Mouse (Mus musculus): ENCODE measurements at regions not wholly inside any gene's neighbourhood (a gene's known extent, or its start where the extent isn't known, plus 50 kb on each side); places are given as distances from the start of the nearest gene placed in this dataset.
A peak's percentile ranks its signal among the peaks of the same experiment; 100 is the strongest.

- no peak overlapping the region for H3K27ac ChIP-seq
- H3K27me3 ChIP-seq (ENCODE audit: control insufficient read depth, insufficient read depth, low read length), result no peaks in the 10 kb centered on the region
- TF ChIP-seq CTCF (IDR thresholded peaks at IDR 0.05), result no peak
- TF ChIP-seq POLR2A (IDR thresholded peaks at IDR 0.05; ENCODE audit: insufficient read depth, low read depth, low read length), result no peak
- no peak for TF ChIP-seq EP300 (IDR thresholded peaks at IDR 0.05; ENCODE audit: insufficient read depth, low read depth, low read length)
- DNase-seq, result no peak
- H3K79me2 ChIP-seq (replicated peaks; ENCODE audit: control insufficient read depth, insufficient read depth, low read length), result no peaks in the 10 kb centered on the region
- H3K9ac ChIP-seq (ENCODE audit: low read depth, low read length), result no peak overlapping the region
- H3K36me3 ChIP-seq (ENCODE audit: control insufficient read depth, insufficient read depth, low read length), result no peaks in the 10 kb centered on the region
- intact Hi-C loops (cut with DNase I), result no loop called here
- H3K4me3 ChIP-seq, result no peak overlapping the region
- no peaks in the 10 kb centered on the region for H3K4me1 ChIP-seq (ENCODE audit: control insufficient read depth, insufficient read depth, low read length)
- 84% methylated on average over 6 of the region's 6 CpGs for WGBS
Measured at GRCm38 (mm10) chr5:101000436-101000835, 154.9 kb downstream of the Gpat3 start.

- TF ChIP-seq POLR2A (IDR thresholded peaks at IDR 0.05; ENCODE audit: insufficient read depth, low read depth, low read length), result no peak
- TF ChIP-seq CTCF (IDR thresholded peaks at IDR 0.05), result no peak
- Histone ChIP-seq H3K27me3 (ENCODE audit: control insufficient read depth, insufficient read depth, low read length) (no peaks in the 10 kb centered on the region), H3K36me3 (ENCODE audit: control insufficient read depth, insufficient read depth, low read length) (no peaks in the 10 kb centered on the region), H3K9ac (ENCODE audit: low read depth, low read length) (no peak overlapping the region), H3K27ac (no peak overlapping the region), H3K4me1 (ENCODE audit: control insufficient read depth, insufficient read depth, low read length) (no peaks in the 10 kb centered on the region), H3K79me2 (replicated peaks; ENCODE audit: control insufficient read depth, insufficient read depth, low read length) (no peaks in the 10 kb centered on the region), H3K4me3 (no peak overlapping the region)
- DNase-seq, result no peak
- WGBS, result 66% methylated on average over 2 of the region's 2 CpGs
- intact Hi-C loops (cut with DNase I), result no loop called here
Measured at GRCm38 (mm10) chr5:100992365-100992764, 146.9 kb downstream of the Gpat3 start.

- H3K4me3 ChIP-seq, result no peak overlapping the region
- H3K27me3 ChIP-seq (ENCODE audit: control insufficient read depth, insufficient read depth, low read length), result no peaks in the 10 kb centered on the region
- TF ChIP-seq EP300 (IDR thresholded peaks at IDR 0.05; ENCODE audit: insufficient read depth, low read depth, low read length), result no peak
- TF ChIP-seq CTCF (IDR thresholded peaks at IDR 0.05), result peak; percentile 54
- H3K4me1 ChIP-seq (ENCODE audit: control insufficient read depth, insufficient read depth, low read length), result no peaks in the 10 kb centered on the region
- no peaks in the 10 kb centered on the region for H3K36me3 ChIP-seq (ENCODE audit: control insufficient read depth, insufficient read depth, low read length)
- H3K79me2 ChIP-seq (replicated peaks; ENCODE audit: control insufficient read depth, insufficient read depth, low read length), result no peaks in the 10 kb centered on the region
- WGBS, result 19% methylated on average over 5 of the region's 5 CpGs
- H3K27ac ChIP-seq, result no peak overlapping the region
- intact Hi-C loops (cut with DNase I), result no loop called here
- DNase-seq, result no peak
- no peak overlapping the region for H3K9ac ChIP-seq (ENCODE audit: low read depth, low read length)
Measured at GRCm38 (mm10) chr5:100991626-100992025, 146.1 kb downstream of the Gpat3 start.

- H3K27ac ChIP-seq, result no peak overlapping the region
- TF ChIP-seq EP300 (IDR thresholded peaks at IDR 0.05; ENCODE audit: insufficient read depth, low read depth, low read length) (no peak), CTCF (IDR thresholded peaks at IDR 0.05) (no peak), POLR2A (IDR thresholded peaks at IDR 0.05; ENCODE audit: insufficient read depth, low read depth, low read length) (no peak)
- no peaks in the 10 kb centered on the region for H3K79me2 ChIP-seq (replicated peaks; ENCODE audit: control insufficient read depth, insufficient read depth, low read length)
- H3K4me1 ChIP-seq (ENCODE audit: control insufficient read depth, insufficient read depth, low read length), result no peaks in the 10 kb centered on the region
- intact Hi-C loops (cut with DNase I), result no loop called here
- H3K4me3 ChIP-seq, result no peak overlapping the region
- DNase-seq, result no peak
- H3K9ac ChIP-seq (ENCODE audit: low read depth, low read length), result no peak overlapping the region
- 88% methylated on average over 10 of the region's 10 CpGs for WGBS
- H3K27me3 ChIP-seq (ENCODE audit: control insufficient read depth, insufficient read depth, low read length), result no peaks in the 10 kb centered on the region
- H3K36me3 ChIP-seq (ENCODE audit: control insufficient read depth, insufficient read depth, low read length), result no peaks in the 10 kb centered on the region
Measured at GRCm38 (mm10) chr5:100982573-100982936, 137.0 kb downstream of the Gpat3 start.

GRCm38 (mm10) chr5:100981849-100982572, 136.5 kb downstream of the Gpat3 start:
- Histone ChIP-seq H3K27me3 (ENCODE audit: control insufficient read depth, insufficient read depth, low read length) (no peaks in the 10 kb centered on the region), H3K4me3 (no peak overlapping the region), H3K27ac (no peak overlapping the region), H3K9ac (ENCODE audit: low read depth, low read length) (no peak overlapping the region), H3K4me1 (ENCODE audit: control insufficient read depth, insufficient read depth, low read length) (no peaks in the 10 kb centered on the region), H3K79me2 (replicated peaks; ENCODE audit: control insufficient read depth, insufficient read depth, low read length) (no peaks in the 10 kb centered on the region), H3K36me3 (ENCODE audit: control insufficient read depth, insufficient read depth, low read length) (no peaks in the 10 kb centered on the region)
- TF ChIP-seq CTCF (IDR thresholded peaks at IDR 0.05) (no peak), POLR2A (IDR thresholded peaks at IDR 0.05; ENCODE audit: insufficient read depth, low read depth, low read length) (no peak), EP300 (IDR thresholded peaks at IDR 0.05; ENCODE audit: insufficient read depth, low read depth, low read length) (no peak)
- DNase-seq, result no peak
- WGBS, result 87% methylated on average over 18 of the region's 18 CpGs
- intact Hi-C loops (cut with DNase I), result no loop called here

GRCm38 (mm10) chr5:100976736-100977135, 131.2 kb downstream of the Gpat3 start:
- Histone ChIP-seq H3K27me3 (ENCODE audit: control insufficient read depth, insufficient read depth, low read length) (no peaks in the 10 kb centered on the region), H3K27ac (no peak overlapping the region), H3K9ac (ENCODE audit: low read depth, low read length) (no peak overlapping the region), H3K4me3 (no peak overlapping the region), H3K36me3 (ENCODE audit: control insufficient read depth, insufficient read depth, low read length) (no peaks in the 10 kb centered on the region), H3K4me1 (ENCODE audit: control insufficient read depth, insufficient read depth, low read length) (no peaks in the 10 kb centered on the region), H3K79me2 (replicated peaks; ENCODE audit: control insufficient read depth, insufficient read depth, low read length) (no peaks in the 10 kb centered on the region)
- TF ChIP-seq POLR2A (IDR thresholded peaks at IDR 0.05; ENCODE audit: insufficient read depth, low read depth, low read length) (no peak), EP300 (IDR thresholded peaks at IDR 0.05; ENCODE audit: insufficient read depth, low read depth, low read length) (no peak), CTCF (IDR thresholded peaks at IDR 0.05) (no peak)
- DNase-seq, result no peak
- WGBS, result 70% methylated on average over 2 of the region's 2 CpGs
- intact Hi-C loops (cut with DNase I), result no loop called here
